Mouse (Mus musculus): ENCODE measurements around the gene Ttf1. TPM values are rescaled to one million over a fixed set of nuclear protein-coding genes. Genes with fewer than 3 reads are reported as not detected.

Gene Ttf1
- total RNA-seq (2021): 1 to 10 TPM; 6.1 to 7.2 TPM

DNA sequence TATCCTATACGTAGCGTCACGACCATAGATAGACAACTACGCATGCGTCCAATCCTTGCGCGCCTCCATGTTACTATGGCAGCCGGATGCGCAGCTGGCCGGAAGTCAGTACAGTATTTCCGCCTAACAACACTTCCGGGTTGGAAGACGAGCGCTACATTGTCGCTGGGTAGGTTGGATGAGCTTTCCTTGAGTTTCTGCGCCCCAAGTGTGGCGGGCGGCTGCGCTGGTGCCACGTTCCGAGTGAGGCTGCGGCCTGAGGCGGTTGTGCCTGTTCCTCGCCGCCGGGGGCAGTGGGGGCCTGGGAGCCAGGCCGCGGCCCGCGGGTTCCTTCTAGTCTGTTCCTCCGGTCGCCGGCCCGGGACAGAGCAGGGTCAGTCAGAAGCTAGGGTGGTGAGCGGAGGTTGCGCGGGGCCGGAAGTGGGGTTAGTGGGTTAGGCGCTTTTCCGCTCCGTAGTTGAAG lies at the start of gene Ttf1:
Gene Ttf1 (plus strand): TSS at position 128 of the 463 bp plus-strand sequence.
- intact Hi-C loops (cut with DNase I): loop anchor here (5.0 kb wide), 1 partner anchor 62 kb away; the partner anchor contains the start of gene Setx

DNA sequence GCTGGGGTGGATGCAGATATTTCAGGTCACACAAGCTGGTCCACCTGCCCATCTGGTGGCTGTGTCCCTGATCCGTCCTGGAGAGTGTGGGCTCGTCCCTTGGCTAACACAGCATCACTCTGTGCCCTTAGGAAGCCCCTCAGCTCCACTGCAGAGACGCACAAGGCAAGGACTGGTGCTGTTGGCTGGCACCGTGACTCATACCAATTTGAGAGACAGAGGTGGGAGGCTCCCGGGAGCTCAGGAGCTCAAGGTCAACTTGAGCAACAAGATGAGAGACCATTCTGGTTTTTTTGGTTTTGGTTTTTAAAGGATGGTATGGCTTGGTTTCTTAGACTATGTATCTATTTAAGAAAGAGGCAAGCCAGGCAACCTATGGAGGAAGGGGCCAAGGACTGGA lies 47.5 kb upstream of the Ttf1 start:
- no peak for DNase-seq (ENCODE audit: low spot score)
- intact Hi-C loops (cut with DNase I): no loop called here

More for the DNA sequence above, at the start of gene Ttf1:
- peak; percentile 76 for DNase-seq (ENCODE audit: low spot score)

DNA sequence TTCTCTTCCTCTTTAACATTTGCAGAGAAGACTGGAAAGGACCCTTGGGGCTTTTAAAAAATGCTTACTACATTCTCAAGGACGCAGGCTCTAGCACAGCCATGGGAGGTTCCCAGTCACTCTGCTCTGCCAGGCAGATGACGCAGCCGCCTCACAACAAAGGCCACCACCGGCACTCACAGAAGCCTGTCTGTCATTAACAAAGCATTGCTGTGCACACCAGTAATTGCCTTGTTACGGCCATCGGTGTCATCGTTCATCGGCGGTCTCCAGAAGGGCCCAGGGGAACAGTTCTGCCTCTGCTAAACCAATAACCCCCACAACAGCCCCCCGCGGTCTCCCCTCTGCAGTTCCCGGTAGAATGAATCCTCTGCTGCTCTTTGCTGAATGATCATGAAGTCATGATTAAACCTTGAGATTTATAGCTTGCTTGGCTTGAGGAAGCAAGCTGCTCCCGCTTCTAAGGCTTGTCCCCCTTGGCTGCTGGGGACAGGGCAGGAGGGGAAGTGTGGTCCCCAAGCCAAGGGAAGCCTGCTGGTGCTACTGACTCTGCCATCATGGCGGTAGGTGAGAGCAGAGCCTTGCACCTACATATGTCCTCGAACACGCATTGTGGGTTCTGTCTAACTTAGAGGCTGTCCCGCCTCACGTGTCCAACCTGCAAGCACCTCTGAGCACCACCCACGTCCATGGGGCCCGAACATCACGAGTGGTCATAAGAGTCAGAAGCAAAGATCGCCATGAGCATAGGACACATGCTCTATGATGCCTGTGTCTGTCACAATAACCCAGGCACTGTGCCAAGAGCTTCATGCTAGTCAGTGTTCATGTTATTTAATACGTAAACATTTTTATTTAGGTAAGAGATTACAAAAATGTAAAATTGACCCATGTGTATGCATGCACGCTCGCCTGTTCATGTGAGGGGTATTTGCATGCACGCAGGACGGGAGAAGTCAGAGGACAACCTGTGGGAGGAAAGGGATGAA lies 43.2 kb upstream of the Ttf1 start:
- intact Hi-C loops (cut with DNase I): no loop called here
- DNase-seq (ENCODE audit: low spot score): no peak

DNA sequence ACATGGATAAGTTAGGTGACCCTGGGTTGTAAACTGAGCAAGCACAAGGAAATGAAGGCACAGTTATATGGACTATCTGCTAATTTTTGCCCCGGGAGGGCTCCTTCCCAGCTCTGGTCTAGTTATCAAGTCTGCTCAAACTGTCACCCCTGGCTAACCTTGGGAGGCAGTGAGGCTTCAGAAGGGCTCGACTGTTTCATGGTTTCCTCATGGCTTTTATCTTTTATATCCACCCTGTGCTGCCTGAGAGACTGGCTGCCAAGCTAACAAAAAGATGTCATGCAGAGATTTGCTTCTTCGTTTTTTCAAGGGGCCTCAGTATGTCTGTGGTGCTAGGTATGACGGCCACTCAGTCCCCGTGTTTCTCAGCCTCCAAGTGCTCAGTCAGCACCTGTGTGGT lies 41.4 kb upstream of the Ttf1 start:
- DNase-seq (ENCODE audit: low spot score): no peak
- intact Hi-C loops (cut with DNase I): no loop called here

DNA sequence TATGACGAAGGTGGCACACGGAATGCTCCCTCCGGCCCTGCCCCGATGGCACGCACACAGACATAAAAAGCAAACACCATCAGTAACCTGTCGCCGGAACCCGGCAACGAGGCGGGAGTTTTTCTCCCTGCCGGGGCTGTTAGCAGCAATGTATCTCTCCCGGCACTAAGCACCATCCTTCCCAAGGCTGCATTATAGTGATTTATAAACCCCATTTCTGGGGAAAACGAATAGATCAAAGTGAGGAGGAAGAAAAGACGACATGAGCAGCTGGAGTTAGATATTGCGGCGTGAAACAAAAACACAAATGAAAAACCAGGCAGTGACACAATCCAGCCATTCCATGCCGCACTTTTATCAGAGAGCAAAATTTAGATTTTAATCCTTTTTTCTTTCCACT lies 39.0 kb upstream of the Ttf1 start:
- intact Hi-C loops (cut with DNase I): no loop called here
- no peak for DNase-seq (ENCODE audit: low spot score)

DNA sequence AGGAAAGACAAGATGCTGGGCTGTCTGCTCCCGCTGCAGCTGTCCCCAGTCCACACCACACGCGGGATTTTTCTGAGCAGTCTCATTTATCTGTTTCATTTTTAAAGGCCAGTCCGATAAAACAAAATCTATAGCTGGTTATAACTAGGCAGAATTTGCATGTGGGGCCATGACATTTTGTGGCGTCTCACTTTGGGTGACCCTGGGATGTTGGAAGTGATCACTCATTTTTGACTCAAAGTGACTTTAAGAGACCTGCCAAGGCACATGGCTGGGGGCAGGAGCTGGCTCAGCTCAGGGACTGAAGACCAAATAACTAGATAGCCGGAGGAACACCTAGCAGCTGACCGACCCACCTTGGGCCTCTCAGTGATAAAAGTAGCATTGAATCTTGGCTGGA lies 37.1 kb upstream of the Ttf1 start:
- intact Hi-C loops (cut with DNase I): no loop called here
- no peak for DNase-seq (ENCODE audit: low spot score)

DNA sequence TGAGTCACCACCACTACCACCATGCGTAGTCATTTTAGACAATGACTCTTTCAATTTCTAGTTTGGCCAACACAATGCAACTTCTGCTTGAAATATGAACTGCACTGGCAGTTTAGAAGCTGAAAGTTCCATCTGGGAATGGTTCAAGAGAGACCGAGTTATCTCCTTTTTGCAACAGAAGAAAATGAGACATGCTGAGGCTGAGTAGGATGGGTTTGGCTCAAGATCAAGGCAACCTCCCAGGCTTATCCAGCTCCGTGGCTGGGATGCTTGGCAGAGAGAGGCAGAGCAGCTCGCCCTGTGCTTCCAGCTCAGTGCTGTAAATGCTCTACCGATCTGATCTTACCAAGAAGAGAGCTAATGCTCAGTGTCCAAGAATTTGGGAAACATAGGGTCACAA lies 34.8 kb upstream of the Ttf1 start:
- intact Hi-C loops (cut with DNase I): no loop called here
- no peak for DNase-seq (ENCODE audit: low spot score)

DNA sequence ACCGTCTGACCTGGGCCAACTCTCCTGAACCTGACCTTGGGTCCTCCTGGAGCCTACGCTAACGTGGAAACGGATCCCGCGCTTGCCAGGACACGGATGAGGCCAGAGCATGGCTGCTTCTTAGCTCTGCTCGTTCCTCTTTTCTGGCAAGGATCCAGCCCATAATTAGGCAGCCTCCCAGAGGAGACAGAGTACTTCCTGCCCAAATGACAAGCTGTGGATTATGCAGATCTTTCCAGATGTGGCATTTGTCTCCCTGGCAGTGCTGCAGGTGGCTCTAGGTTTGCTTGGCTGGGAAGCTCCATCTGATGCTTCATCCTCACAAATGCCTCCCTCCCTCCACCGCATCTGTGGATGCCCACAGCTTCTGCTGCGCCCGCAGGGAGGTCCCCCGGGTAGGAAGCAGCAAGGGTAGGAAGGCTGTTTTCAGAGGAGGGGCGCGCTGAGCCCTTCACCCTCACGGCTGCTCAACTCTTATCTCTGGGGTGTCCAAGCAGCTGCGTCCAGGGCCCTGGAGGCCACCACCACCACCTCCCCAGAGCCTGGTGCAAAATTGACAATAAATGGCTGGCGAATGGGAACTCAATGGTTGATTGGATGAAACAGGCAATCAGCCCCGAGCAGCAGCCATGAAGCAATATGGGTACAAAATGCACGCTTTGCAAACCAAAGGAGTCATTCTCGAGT lies 29.9 kb upstream of the Ttf1 start:
- no peak for DNase-seq (ENCODE audit: low spot score)
- intact Hi-C loops (cut with DNase I): no loop called here

DNA sequence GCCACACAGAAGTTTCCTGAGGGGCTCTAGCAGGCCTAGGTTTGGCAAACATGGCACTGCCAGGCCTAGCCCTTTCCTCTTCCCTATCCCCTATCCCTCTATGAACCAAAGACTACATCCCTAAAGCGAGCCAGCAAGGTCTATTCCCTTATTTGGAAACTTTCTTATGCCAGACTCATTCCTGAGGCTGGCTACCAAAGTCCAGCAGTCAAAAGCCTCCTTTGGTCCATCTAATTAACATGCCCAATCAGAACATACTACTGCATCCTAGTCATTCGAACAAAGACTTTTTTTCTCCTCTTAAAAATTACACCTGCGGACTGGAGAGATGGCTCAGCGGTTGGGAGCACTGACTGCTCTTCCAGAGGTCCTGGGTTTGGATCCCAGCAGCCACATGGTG lies 28.1 kb upstream of the Ttf1 start:
- intact Hi-C loops (cut with DNase I): no loop called here

DNA sequence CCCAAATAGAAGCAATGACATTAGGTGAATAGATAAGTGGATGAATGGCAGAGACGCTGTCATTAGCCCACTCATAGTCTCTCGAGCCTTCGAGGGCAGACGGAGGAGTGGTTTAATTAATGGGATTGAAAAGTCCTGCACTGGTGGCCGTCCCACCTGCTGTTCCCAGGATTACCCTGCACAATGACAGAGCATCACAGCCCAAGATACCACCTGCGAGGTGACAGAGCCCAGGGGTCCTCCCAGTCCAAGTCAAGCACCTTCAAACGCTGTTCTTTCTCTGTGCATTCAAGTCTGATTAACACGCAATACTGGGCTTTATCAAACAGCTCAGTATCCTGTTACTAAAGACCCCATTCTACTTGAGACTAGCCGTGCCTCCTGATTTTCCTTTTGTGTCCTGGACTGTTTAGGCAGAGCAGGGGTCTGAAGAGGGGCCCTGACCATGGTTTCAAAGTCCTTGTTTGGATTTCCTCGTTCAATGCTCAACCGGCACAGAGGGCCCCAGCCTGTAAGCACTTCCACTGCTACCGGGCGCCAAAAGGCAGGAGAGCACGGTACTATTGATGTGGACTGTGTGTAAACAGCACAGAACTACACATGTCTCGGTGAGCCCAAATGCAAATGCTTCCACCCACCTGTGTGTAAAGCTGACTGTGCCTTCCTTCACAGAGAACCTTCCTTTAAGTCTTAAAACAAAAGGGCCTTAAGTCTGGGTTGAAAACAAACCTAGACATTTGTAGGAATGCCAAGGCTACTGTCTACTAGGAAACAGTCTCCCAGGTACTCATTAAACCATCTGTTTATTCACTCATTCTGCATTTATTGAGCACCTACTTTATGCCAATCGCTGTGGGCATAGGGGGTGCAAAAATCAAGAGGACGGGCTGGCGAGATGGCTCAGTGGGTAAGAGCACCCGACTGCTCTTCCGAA lies 25.3 kb upstream of the Ttf1 start:
- intact Hi-C loops (cut with DNase I): no loop called here

More for the DNA sequence above, 28.1 kb upstream of the Ttf1 start:
- DNase-seq (ENCODE audit: low spot score): no peak

DNA sequence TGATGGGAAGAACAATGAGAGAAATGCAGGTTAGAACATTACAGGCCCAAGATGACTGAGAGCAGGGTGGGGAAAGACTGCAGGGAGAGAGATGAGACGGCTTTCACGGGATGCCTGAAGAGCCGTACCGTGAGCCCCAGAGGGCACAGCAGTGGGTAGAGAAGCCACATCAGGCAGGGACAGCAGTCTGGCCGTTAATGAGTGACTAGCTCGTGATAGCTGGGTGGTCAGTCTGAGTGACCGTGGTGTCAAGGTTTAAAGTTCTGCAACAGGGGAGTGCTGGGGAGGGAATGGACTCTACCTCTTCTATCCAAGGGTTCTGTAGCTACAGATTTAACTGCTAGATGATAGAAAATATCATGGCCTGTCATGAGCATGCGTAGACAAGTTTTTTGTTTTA lies 24.4 kb upstream of the Ttf1 start:
- DNase-seq (ENCODE audit: low spot score): no peak
- intact Hi-C loops (cut with DNase I): no loop called here

More for the DNA sequence above, 25.3 kb upstream of the Ttf1 start:
- DNase-seq (ENCODE audit: low spot score): no peak

DNA sequence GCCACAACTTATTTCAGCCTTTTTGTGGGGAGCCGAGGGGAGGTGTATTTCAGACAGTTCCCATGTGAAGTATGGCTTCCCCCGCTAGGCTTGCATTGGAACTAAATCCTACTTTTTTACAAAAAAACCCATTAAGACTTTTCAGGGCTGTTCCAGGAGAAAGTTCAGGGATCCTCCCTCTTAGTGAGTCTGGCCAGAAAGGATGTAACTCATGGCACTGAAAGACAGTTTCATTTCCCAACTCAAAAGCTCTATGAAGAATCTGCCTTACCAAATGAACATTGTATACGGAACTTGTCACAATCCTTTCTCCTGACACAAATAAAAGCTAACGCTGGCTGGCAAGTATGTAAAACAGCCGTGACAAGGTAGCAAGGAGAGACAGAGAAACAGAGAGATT lies 20.3 kb upstream of the Ttf1 start:
- DNase-seq (ENCODE audit: low spot score): no peak

DNA sequence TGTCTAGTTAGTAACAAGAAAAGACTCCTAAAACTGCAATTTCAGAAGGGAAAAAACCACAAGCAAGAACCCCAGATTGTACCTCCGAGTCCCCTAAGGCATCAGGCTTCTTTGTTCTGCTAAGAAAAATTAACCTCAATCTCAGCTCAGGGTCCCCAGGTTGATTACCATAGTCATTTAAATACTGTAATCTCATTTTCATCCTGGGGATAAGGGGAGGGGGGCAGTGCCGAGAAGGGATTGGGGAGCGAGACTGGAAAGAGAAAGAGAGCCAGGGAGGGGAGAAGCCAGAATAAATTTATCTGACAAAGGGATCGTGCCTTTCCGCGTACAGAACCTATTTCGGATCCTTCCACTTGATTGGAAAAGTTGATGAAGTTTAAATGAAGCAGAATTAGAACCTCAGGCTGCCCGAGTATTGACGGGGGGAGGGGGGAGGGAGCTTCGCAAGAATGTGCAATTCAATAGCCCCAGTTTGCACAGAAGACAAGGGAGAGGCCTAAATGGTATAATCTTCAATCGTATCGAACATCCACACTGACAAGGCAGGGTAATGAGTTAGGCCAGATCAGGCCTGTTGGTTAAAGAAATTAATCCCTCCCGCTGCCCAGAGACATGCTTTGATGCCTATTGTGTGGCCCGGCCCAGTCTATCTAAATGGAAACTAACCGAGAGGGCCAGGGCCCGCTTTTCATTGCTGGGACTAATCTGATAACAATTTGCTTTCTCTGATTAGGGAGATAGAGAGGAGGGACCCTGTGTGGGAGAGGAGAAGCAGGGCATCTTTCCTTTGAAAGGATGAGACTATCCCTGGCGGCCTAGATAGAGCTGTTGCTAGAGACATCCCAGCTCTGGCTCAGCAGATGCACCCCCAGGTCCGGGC lies 19.2 kb upstream of the Ttf1 start:
- no peak for DNase-seq (ENCODE audit: low spot score)
- intact Hi-C loops (cut with DNase I): no loop called here

More for the DNA sequence above, 20.3 kb upstream of the Ttf1 start:
- intact Hi-C loops (cut with DNase I): no loop called here

DNA sequence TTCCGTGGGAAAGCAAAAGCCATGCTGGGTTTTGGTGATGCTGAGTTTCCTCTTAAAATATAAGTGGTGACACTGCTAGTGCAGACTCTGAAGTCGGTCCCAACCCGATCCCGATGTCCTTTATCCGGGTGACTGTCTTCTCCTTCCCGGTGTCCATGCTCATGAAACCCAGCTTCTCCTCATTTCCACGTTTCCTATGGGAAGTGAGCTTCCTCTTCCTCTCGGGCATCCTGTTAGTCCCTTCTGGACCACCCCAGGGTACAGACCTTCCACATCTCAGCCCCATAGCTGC lies 18.6 kb upstream of the Ttf1 start:
- no peak for DNase-seq (ENCODE audit: low spot score)
- intact Hi-C loops (cut with DNase I): no loop called here

DNA sequence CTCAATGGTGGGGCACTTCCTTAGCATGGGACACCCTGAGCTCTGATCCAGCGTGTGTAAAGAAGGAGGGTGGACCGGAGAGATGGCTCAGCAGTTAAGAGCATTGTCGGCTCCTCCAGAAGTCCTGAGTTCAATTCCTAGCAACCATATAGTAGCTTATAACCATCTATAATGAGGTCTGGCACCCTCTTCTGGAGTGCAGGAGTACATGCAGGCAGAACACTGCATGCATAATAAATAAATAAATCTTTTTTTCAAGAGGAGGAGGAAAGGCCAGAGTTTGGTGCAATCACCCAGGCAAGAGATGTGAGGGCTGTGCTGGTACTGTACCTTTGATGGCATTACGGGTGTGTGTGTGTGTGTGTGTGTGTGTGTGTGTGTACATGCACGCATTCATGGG lies 17.9 kb upstream of the Ttf1 start:
- no peak for DNase-seq (ENCODE audit: low spot score)

DNA sequence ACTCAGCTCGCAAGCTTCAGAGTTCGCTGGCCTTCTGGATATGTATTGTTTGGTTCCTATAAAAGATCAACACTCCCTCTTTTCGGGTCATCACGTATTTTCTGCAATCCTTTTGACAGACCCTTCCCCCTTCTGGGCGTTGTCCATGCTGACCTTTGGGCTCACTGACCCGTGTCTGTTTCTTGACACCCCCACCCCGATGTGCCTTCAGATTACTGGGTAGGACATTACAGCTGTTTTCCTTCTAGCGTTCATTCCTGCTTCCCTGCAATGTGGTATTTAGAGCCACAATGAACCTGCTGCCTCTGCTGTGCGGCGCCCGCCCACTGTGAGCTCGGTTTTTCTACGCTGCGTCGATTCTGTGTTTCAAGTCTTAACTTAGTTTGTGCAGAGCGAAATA lies 13.9 kb upstream of the Ttf1 start:
- intact Hi-C loops (cut with DNase I): loop anchor here (5.0 kb wide), 1 partner anchor 54 kb away; no protein-coding TSS in a partner anchor
- DNase-seq (ENCODE audit: low spot score): no peak

More for the DNA sequence above, 17.9 kb upstream of the Ttf1 start:
- intact Hi-C loops (cut with DNase I): no loop called here

DNA sequence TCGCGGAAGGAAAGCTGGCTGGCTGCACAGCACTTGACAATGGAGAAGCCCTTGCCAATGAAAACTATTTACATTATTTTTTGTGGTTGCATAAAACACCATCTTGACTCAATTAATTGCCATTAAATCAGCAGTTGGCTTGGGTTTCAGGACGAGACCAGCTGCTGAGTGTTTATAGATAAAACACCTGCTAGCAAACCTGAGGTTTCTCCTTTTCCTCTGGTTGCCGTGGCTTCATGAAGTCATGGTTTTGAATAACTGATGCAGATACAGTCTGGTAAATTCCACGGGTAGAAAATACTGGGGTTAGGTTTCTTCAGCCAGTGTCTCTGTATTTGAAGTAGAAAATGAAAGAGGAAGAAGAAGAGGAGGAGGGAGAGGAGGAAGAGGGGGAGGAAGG lies 8.1 kb upstream of the Ttf1 start:
- intact Hi-C loops (cut with DNase I): loop anchor here (2.0 to 5.0 kb wide), 4 partner anchors 75 to 295 kb away; partner anchors contain the start of genes Ddx31 and Gtf3c4
- no peak for DNase-seq (ENCODE audit: low spot score)

DNA sequence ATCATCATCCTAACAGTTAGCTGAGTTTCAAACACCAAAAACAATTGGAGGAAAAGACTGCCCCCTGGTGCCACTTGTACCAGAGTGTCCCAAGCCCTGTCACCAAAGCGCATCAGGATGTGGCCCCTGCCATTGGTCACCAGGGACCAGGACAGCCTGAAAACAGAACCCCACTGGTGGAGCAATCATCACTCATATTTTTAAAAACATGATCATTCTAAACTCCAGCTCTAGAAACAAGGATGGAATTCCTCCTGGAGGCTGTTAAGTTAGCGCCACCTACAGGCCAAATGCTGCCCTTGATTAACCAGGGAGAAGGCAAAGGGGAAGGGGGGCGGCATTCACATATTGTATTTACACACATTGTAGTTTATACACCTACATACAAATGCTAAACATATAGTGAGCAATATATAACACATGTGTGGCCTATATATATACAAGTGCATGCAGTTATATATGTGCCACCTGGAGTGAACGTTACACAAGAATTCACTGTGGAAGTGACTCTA lies 7.1 kb upstream of the Ttf1 start:
- intact Hi-C loops (cut with DNase I): loop anchor here (1.0 to 5.0 kb wide), 5 partner anchors 76 to 296 kb away; partner anchors contain the start of genes Ddx31 and Gtf3c4

More for the DNA sequence above, 7.1 kb upstream of the Ttf1 start:
- DNase-seq (ENCODE audit: low spot score): no peak

All from heart, postnatal 25 days (tissue).